Mouse (Mus musculus): ENCODE results near the gene Alms1. TPM values are rescaled to one million over a fixed set of nuclear protein-coding genes. Genes with fewer than 3 reads are reported as not detected.

Gene Alms1
- polyA plus RNA-seq, 2 experiments: 1.7 to 1.8 TPM

GRCm38 (mm10) chr6:85588164-85588563 lies 833 bp downstream of the Alms1 start:
- H3K27me3 ChIP-seq (ENCODE audit: control insufficient read depth, insufficient read depth, low read length): no peaks in the 10 kb centered on the region
- H3K27ac ChIP-seq: peak overlapping the region; percentile 81
- DNase-seq (ENCODE audit: low read depth in 3 of 3, low spot score in 3 of 3) (no peak), ATAC-seq (ENCODE audit: insufficient read depth) (no peak)
- TF ChIP-seq CTCF (IDR thresholded peaks at IDR 0.05; ENCODE audit: low read depth): no peak
- no peak for TF ChIP-seq EP300 (IDR thresholded peaks at IDR 0.05; ENCODE audit: low read depth)
- H3K4me2 ChIP-seq (ENCODE audit: low read depth): peak overlapping the region; percentile 88
- H3K4me3 ChIP-seq (ENCODE audit: insufficient read depth in 1 of 2, low read depth in 2 of 2, low read length in 2 of 2): peak overlapping the region; percentile 87 to 92
- H3K9ac ChIP-seq (replicated peaks): peak overlapping the region; percentile 89
- no peaks in the 10 kb centered on the region for H3K9me3 ChIP-seq (ENCODE audit: control insufficient read depth, low read length)
- peaks cover 2 to 12% of the 10 kb centered on the region in 2 experiments; a peak in 2 of 4 replicates for H3K4me1 ChIP-seq (replicated peaks; ENCODE audit: control insufficient read depth in 2 of 2, insufficient read depth in 2 of 2, low read length in 1 of 2)
- under 1% methylated on average over 10 of the region's 10 CpGs for WGBS (ENCODE audit: insufficient replicate concordance)
- H3K36me3 ChIP-seq (replicated peaks; ENCODE audit: control insufficient read depth, insufficient read depth, low read depth): no peaks in the 10 kb centered on the region

DNA sequence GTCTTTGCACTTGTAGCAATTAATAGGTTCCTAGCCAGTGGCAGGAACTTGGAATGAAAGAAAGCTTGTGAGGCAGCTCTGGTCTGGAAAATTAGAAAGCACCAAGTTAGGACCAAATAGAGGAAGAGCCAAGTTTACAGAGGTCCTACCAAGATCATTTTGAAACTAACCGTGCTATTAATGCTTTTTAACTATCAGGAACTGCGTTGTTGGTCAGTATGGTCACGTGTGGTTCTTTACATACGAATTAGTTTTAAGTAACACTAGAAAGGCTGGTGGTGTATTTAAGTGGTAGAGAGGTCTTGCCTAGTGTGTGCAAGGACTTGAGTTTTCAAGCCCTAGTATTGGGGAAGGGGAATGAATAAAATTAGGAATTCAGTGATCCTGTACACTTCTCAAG lies 1.2 kb downstream of the Alms1 start:
- DNase-seq (ENCODE audit: low read depth in 3 of 3, low spot score in 3 of 3) (no peak), ATAC-seq (ENCODE audit: insufficient read depth) (no peak)
- no peaks in the 10 kb centered on the region for H3K27me3 ChIP-seq (ENCODE audit: control insufficient read depth, insufficient read depth, low read length)
- H3K36me3 ChIP-seq (replicated peaks; ENCODE audit: control insufficient read depth, insufficient read depth, low read depth): no peaks in the 10 kb centered on the region
- no peaks in the 10 kb centered on the region for H3K9me3 ChIP-seq (ENCODE audit: control insufficient read depth, low read length)
- H3K4me1 ChIP-seq (replicated peaks; ENCODE audit: control insufficient read depth in 2 of 2, insufficient read depth in 2 of 2, low read length in 1 of 2): peaks cover 2 to 12% of the 10 kb centered on the region in 2 experiments; a peak in 2 of 4 replicates
- TF ChIP-seq CTCF (IDR thresholded peaks at IDR 0.05; ENCODE audit: low read depth): no peak
- no peak for TF ChIP-seq EP300 (IDR thresholded peaks at IDR 0.05; ENCODE audit: low read depth)
- H3K27ac ChIP-seq: no peak overlapping the region
- 11% methylated on average over 4 of the region's 4 CpGs for WGBS (ENCODE audit: insufficient replicate concordance)
- H3K9ac ChIP-seq (replicated peaks): peak overlapping the region; percentile 89
- H3K4me2 ChIP-seq (ENCODE audit: low read depth): peak overlapping the region; percentile 88
- peak overlapping the region; percentile 87 to 92 for H3K4me3 ChIP-seq (ENCODE audit: insufficient read depth in 1 of 2, low read depth in 2 of 2, low read length in 2 of 2)

DNA sequence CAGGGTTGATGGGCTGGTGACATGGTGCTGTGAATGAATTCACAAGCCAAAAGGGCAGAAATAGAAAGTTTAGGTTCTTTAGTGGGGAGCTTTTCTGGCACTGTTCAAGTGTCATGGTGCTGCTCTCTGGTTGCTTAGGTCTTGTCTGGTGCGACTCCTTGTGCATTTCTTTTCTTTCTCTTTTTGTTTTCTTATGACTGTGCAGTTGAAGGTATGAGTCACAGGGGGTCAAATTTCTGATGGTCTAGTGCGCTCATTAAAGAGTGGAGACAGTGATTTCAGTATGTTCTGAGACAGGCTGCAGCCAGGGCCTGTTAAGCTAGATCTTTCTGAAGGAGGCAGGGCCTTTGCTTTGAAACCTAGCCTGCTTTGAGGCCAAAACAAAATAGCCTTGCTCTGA lies 2.8 kb downstream of the Alms1 start:
- H3K4me3 ChIP-seq (ENCODE audit: insufficient read depth in 1 of 2, low read depth in 2 of 2, low read length in 2 of 2): no peak overlapping the region
- TF ChIP-seq EP300 (IDR thresholded peaks at IDR 0.05; ENCODE audit: low read depth): no peak
- TF ChIP-seq CTCF (IDR thresholded peaks at IDR 0.05; ENCODE audit: low read depth): no peak
- H3K27me3 ChIP-seq (ENCODE audit: control insufficient read depth, insufficient read depth, low read length): no peaks in the 10 kb centered on the region
- no peaks in the 10 kb centered on the region for H3K36me3 ChIP-seq (replicated peaks; ENCODE audit: control insufficient read depth, insufficient read depth, low read depth)
- peaks cover 2 to 12% of the 10 kb centered on the region in 2 experiments; a peak in 3 of 4 replicates for H3K4me1 ChIP-seq (replicated peaks; ENCODE audit: control insufficient read depth in 2 of 2, insufficient read depth in 2 of 2, low read length in 1 of 2)
- H3K27ac ChIP-seq: no peak overlapping the region
- WGBS (ENCODE audit: insufficient replicate concordance): 71% methylated on average over 2 of the region's 2 CpGs
- no peak overlapping the region for H3K9ac ChIP-seq (replicated peaks)
- no peaks in the 10 kb centered on the region for H3K9me3 ChIP-seq (ENCODE audit: control insufficient read depth, low read length)
- no peak for ATAC-seq (ENCODE audit: insufficient read depth)
- DNase-seq (ENCODE audit: low read depth in 3 of 3, low spot score in 3 of 3): no peak
- peak overlapping the region; percentile 88 for H3K4me2 ChIP-seq (ENCODE audit: low read depth)

- Histone ChIP-seq H3K4me3 (ENCODE audit: insufficient read depth in 1 of 2, low read depth in 2 of 2, low read length in 2 of 2) (no peak overlapping the region), H3K4me1 (replicated peaks; ENCODE audit: control insufficient read depth in 2 of 2, insufficient read depth in 2 of 2, low read length in 1 of 2) (no peaks in the 10 kb centered on the region; a peak in 1 of 4 replicates), H3K4me2 (ENCODE audit: low read depth) (no peak overlapping the region), H3K27ac (no peak overlapping the region), H3K9me3 (ENCODE audit: control insufficient read depth, low read length) (no peaks in the 10 kb centered on the region), H3K27me3 (ENCODE audit: control insufficient read depth, insufficient read depth, low read length) (no peaks in the 10 kb centered on the region), H3K9ac (replicated peaks) (no peak overlapping the region), H3K36me3 (replicated peaks; ENCODE audit: control insufficient read depth, insufficient read depth, low read depth) (no peaks in the 10 kb centered on the region)
- TF ChIP-seq CTCF (IDR thresholded peaks at IDR 0.05; ENCODE audit: low read depth): no peak
- TF ChIP-seq EP300 (IDR thresholded peaks at IDR 0.05; ENCODE audit: low read depth): no peak
- 23% methylated on average over 1 of the region's 1 CpGs for WGBS (ENCODE audit: insufficient replicate concordance)
- ATAC-seq (ENCODE audit: insufficient read depth): no peak
- DNase-seq (ENCODE audit: low read depth in 3 of 3, low spot score in 3 of 3): no peak
These were observed 12.0 kb downstream of the Alms1 start for GRCm38 (mm10) chr6:85599310-85599709.

DNA sequence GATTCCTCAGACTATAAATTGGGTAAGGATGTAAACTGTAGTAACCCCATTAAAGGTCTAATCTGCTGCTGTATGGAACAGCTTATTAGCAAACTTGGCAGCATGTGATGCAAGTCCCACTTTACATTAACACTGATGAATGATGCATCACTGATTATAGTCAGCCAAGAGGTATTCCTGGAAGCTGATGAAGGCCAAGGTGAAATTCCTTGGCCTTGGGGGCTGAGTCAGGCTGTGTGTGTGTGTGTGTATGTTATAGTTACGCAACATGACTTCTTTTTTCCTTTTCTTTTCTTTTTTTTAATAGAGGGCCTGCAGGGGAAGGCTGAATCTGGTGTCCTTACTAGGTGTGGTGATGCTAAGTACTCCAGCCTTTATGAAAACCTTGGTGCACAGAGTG lies 23.2 kb downstream of the Alms1 start:
- H3K9ac ChIP-seq (replicated peaks): no peak overlapping the region
- no peak overlapping the region for H3K4me2 ChIP-seq (ENCODE audit: low read depth)
- 89% methylated on average over 1 of the region's 1 CpGs for WGBS (ENCODE audit: insufficient replicate concordance)
- H3K36me3 ChIP-seq (replicated peaks; ENCODE audit: control insufficient read depth, insufficient read depth, low read depth): peaks cover 9% of the 10 kb centered on the region
- no peaks in the 10 kb centered on the region for H3K9me3 ChIP-seq (ENCODE audit: control insufficient read depth, low read length)
- no peaks in the 10 kb centered on the region for H3K27me3 ChIP-seq (ENCODE audit: control insufficient read depth, insufficient read depth, low read length)
- TF ChIP-seq CTCF (IDR thresholded peaks at IDR 0.05; ENCODE audit: low read depth) (no peak), EP300 (IDR thresholded peaks at IDR 0.05; ENCODE audit: low read depth) (no peak)
- no peaks in the 10 kb centered on the region for H3K4me1 ChIP-seq (replicated peaks; ENCODE audit: control insufficient read depth in 2 of 2, insufficient read depth in 2 of 2, low read length in 1 of 2)
- ATAC-seq (ENCODE audit: insufficient read depth) (no peak), DNase-seq (ENCODE audit: low read depth in 3 of 3, low spot score in 3 of 3) (no peak)
- no peak overlapping the region for H3K27ac ChIP-seq
- no peak overlapping the region for H3K4me3 ChIP-seq (ENCODE audit: insufficient read depth in 1 of 2, low read depth in 2 of 2, low read length in 2 of 2)
